Comparison of ENCODE assay signal across 16 mouse cellular contexts in genomic region chr5:135606717-135607116, GRCm38 (mm10). TPM values are rescaled to one million over a fixed set of nuclear protein-coding genes. Genes with fewer than 3 reads are reported as not detected.
ATAC-seq lines count a peak whose summit lies in the region.
"Had no signal": no experiment of that assay in that cellular context is flagged by ENCODE, and none has a peak within 500 bp of the region (broad histone marks: within the 10 kb centered on the region; RNA-seq: fewer than 3 reads in every experiment).

No protein-coding gene starts in this region.

- ATAC-seq in common myeloid progenitor, adult 5-6 weeks (replicated peaks; ENCODE audit: low read depth, poor library complexity, severe bottlenecking): peak; percentile 60; the same call in 1 of the 2 replicates
- peak; percentile 80 for ATAC-seq in granulocyte monocyte progenitor cell, adult 5-6 weeks (replicated peaks; ENCODE audit: poor library complexity, severe bottlenecking)
- peak; percentile 43; the same call in 1 of the 2 replicates for ATAC-seq in megakaryocyte, adult 5-6 weeks (ENCODE audit: poor library complexity, severe bottlenecking)
- peak; percentile 39; the same call in 1 of the 2 replicates for ATAC-seq in megakaryocyte progenitor cell, adult 5-6 weeks (replicated peaks; ENCODE audit: poor library complexity)

RNA-seq across cellular contexts. Expression of gene Rhbdd2, which starts 25.7 kb away (rescaled TPM):
- 12.4 and 14.0 TPM in 2 replicates for total RNA-seq in common myeloid progenitor, adult 5-6 weeks (2017)
- 14.1 and 19.1 TPM in 2 replicates for total RNA-seq in granulocyte monocyte progenitor cell, adult 5-6 weeks (2014; fragmentation: Nextera tagmentation)
- total RNA-seq in granulocyte monocyte progenitor cell, adult 5-6 weeks (2017): 4.3 and 8.2 TPM in 2 replicates
- 3.8 and 8.6 TPM in 2 replicates for total RNA-seq in megakaryocyte, adult 5-6 weeks (2015)
- 1.8 and 3.4 TPM in 2 replicates for total RNA-seq in megakaryocyte, adult 5-6 weeks (2017)
- 14.2 and 17.1 TPM in 2 replicates for total RNA-seq in megakaryocyte progenitor cell, adult 5-6 weeks (2015)
- 3.0 and 4.6 TPM in 2 replicates for total RNA-seq in megakaryocyte progenitor cell, adult 5-6 weeks (2017)

RNA-seq across cellular contexts. Expression of gene Ccl24, which starts 33.9 kb away (rescaled TPM):
- total RNA-seq in common myeloid progenitor, adult 5-6 weeks (2017): not detected in 2 replicates
- 2.3 and 3.9 TPM in 2 replicates for total RNA-seq in granulocyte monocyte progenitor cell, adult 5-6 weeks (2014; fragmentation: Nextera tagmentation)
- 1.4 TPM in 1 of 2 replicates, not detected in the other for total RNA-seq in granulocyte monocyte progenitor cell, adult 5-6 weeks (2017)
- total RNA-seq in megakaryocyte, adult 5-6 weeks (2015): 0.25 and 3.5 TPM in 2 replicates
- total RNA-seq in megakaryocyte, adult 5-6 weeks (2017): 0.37 TPM in 1 of 2 replicates, not detected in the other
- total RNA-seq in megakaryocyte progenitor cell, adult 5-6 weeks (2015): 0.56 and 1.1 TPM in 2 replicates
- not detected in 2 replicates for total RNA-seq in megakaryocyte progenitor cell, adult 5-6 weeks (2017)
- total RNA-seq: CH12.LX, ES-E14, G1E, MEL had no signal

RNA-seq across cellular contexts. Expression of gene Ccl26, which starts 43.3 kb away (rescaled TPM):
- total RNA-seq in common myeloid progenitor, adult 5-6 weeks (2017): not detected in 2 replicates
- total RNA-seq in granulocyte monocyte progenitor cell, adult 5-6 weeks (2014; fragmentation: Nextera tagmentation): not detected in 2 replicates
- not detected in 2 replicates for total RNA-seq in granulocyte monocyte progenitor cell, adult 5-6 weeks (2017)
- total RNA-seq in megakaryocyte, adult 5-6 weeks (2015): not detected in 2 replicates
- total RNA-seq in megakaryocyte, adult 5-6 weeks (2017): not detected in 2 replicates
- total RNA-seq in megakaryocyte progenitor cell, adult 5-6 weeks (2015): not detected in 2 replicates
- total RNA-seq in megakaryocyte progenitor cell, adult 5-6 weeks (2017): not detected in 2 replicates
- total RNA-seq: adrenal gland, adult 18-20 months; adrenal gland, adult 2 months; adrenal gland, adult 8-10 months; adrenal gland, postnatal 10 days; adrenal gland, postnatal 14 days; adrenal gland, postnatal 25 days; adrenal gland, postnatal 36 days; adrenal gland, postnatal 4 days; CH12.LX; ES-E14; G1E; MEL had no signal

Comparison
In these comparisons a context has a peak if more than half of its experiments do, and no peak if none do; other contexts are left out.
1. Peak in every context shown above with its lines: ATAC-seq.